Mouse (Mus musculus): Measurements from ENCODE around the gene Slpi. TPM values are rescaled to one million over a fixed set of nuclear protein-coding genes. Genes with fewer than 3 reads are reported as not detected.

Gene Slpi
- total and polyA plus RNA-seq, 2 experiments from 2014 or later: 0.71 TPM; not detected in 1

GRCm38 (mm10) chr2:164426952-164427351, 38.1 kb upstream of the Slpi start:
- Histone ChIP-seq H3K4me3 (ENCODE audit: low read depth, low read length) (no peak overlapping the region), H3K36me3 (ENCODE audit: insufficient read depth) (no peaks in the 10 kb centered on the region), H3K4me1 (ENCODE audit: insufficient read depth) (no peaks in the 10 kb centered on the region), H3K9me3 (ENCODE audit: low read length) (no peaks in the 10 kb centered on the region), H3K9ac (no peak overlapping the region), H3K27ac (ENCODE audit: low read depth, low read length) (no peak overlapping the region), H3K27me3 (ENCODE audit: insufficient read depth, low read length) (no peaks in the 10 kb centered on the region), H3K4me2 (ENCODE audit: low read depth) (no peak overlapping the region)
- 84% methylated on average over 5 of the region's 5 CpGs for WGBS
- no peak for ATAC-seq
- DNase-seq: no peak
- TF ChIP-seq CTCF (IDR thresholded peaks at IDR 0.05; ENCODE audit: low read depth): no peak

GRCm38 (mm10) chr2:164426121-164426520, 37.2 kb upstream of the Slpi start:
- Histone ChIP-seq H3K9me3 (ENCODE audit: low read length) (no peaks in the 10 kb centered on the region), H3K27ac (ENCODE audit: low read depth, low read length) (no peak overlapping the region), H3K4me1 (ENCODE audit: insufficient read depth) (no peaks in the 10 kb centered on the region), H3K36me3 (ENCODE audit: insufficient read depth) (no peaks in the 10 kb centered on the region), H3K9ac (no peak overlapping the region), H3K4me3 (ENCODE audit: low read depth, low read length) (no peak overlapping the region), H3K27me3 (ENCODE audit: insufficient read depth, low read length) (no peaks in the 10 kb centered on the region), H3K4me2 (ENCODE audit: low read depth) (no peak overlapping the region)
- DNase-seq: no peak
- no peak for ATAC-seq
- WGBS: 36% methylated on average over 12 of the region's 12 CpGs
- TF ChIP-seq CTCF (IDR thresholded peaks at IDR 0.05; ENCODE audit: low read depth): no peak

- WGBS: 74% methylated on average over 5 of the region's 5 CpGs
Measured at GRCm38 (mm10) chr2:164425401-164425800, 36.5 kb upstream of the Slpi start.

GRCm38 (mm10) chr2:164424406-164424805, 35.5 kb upstream of the Slpi start:
- H3K27me3 ChIP-seq (ENCODE audit: insufficient read depth, low read length): no peaks in the 10 kb centered on the region
- no peak overlapping the region for H3K27ac ChIP-seq (ENCODE audit: low read depth, low read length)
- H3K9ac ChIP-seq: no peak overlapping the region
- TF ChIP-seq CTCF (IDR thresholded peaks at IDR 0.05; ENCODE audit: low read depth): no peak
- H3K4me3 ChIP-seq (ENCODE audit: low read depth, low read length): no peak overlapping the region
- ATAC-seq (no peak), DNase-seq (no peak)
- 89% methylated on average over 8 of the region's 8 CpGs for WGBS
- H3K4me2 ChIP-seq (ENCODE audit: low read depth): no peak overlapping the region
- no peaks in the 10 kb centered on the region for H3K4me1 ChIP-seq (ENCODE audit: insufficient read depth)
- H3K9me3 ChIP-seq (ENCODE audit: low read length): no peaks in the 10 kb centered on the region
- no peaks in the 10 kb centered on the region for H3K36me3 ChIP-seq (ENCODE audit: insufficient read depth)

More at GRCm38 (mm10) chr2:164425401-164425800, 36.5 kb upstream of the Slpi start:
- DNase-seq (peak; percentile 31), ATAC-seq (no peak)
- no peaks in the 10 kb centered on the region for H3K4me1 ChIP-seq (ENCODE audit: insufficient read depth)
- H3K4me2 ChIP-seq (ENCODE audit: low read depth): no peak overlapping the region
- H3K4me3 ChIP-seq (ENCODE audit: low read depth, low read length): no peak overlapping the region
- TF ChIP-seq CTCF (IDR thresholded peaks at IDR 0.05; ENCODE audit: low read depth): no peak
- H3K9ac ChIP-seq: no peak overlapping the region
- H3K27ac ChIP-seq (ENCODE audit: low read depth, low read length): no peak overlapping the region
- no peaks in the 10 kb centered on the region for H3K27me3 ChIP-seq (ENCODE audit: insufficient read depth, low read length)
- H3K9me3 ChIP-seq (ENCODE audit: low read length): no peaks in the 10 kb centered on the region
- no peaks in the 10 kb centered on the region for H3K36me3 ChIP-seq (ENCODE audit: insufficient read depth)

- H3K4me1 ChIP-seq (ENCODE audit: insufficient read depth): no peaks in the 10 kb centered on the region
- no peaks in the 10 kb centered on the region for H3K9me3 ChIP-seq (ENCODE audit: low read length)
Measured at GRCm38 (mm10) chr2:164423464-164423863, 34.6 kb upstream of the Slpi start.

GRCm38 (mm10) chr2:164422675-164423393, 33.9 kb upstream of the Slpi start:
- H3K36me3 ChIP-seq (ENCODE audit: insufficient read depth): no peaks in the 10 kb centered on the region
- H3K27ac ChIP-seq (ENCODE audit: low read depth, low read length): no peak overlapping the region
- no peak overlapping the region for H3K9ac ChIP-seq
- no peaks in the 10 kb centered on the region for H3K27me3 ChIP-seq (ENCODE audit: insufficient read depth, low read length)
- 90% methylated on average over 15 of the region's 15 CpGs for WGBS
- no peaks in the 10 kb centered on the region for H3K9me3 ChIP-seq (ENCODE audit: low read length)
- H3K4me1 ChIP-seq (ENCODE audit: insufficient read depth): no peaks in the 10 kb centered on the region
- no peak overlapping the region for H3K4me2 ChIP-seq (ENCODE audit: low read depth)
- TF ChIP-seq CTCF (IDR thresholded peaks at IDR 0.05; ENCODE audit: low read depth): no peak
- ATAC-seq: no peak
- H3K4me3 ChIP-seq (ENCODE audit: low read depth, low read length): no peak overlapping the region
- no peak for DNase-seq

More at GRCm38 (mm10) chr2:164423464-164423863, 34.6 kb upstream of the Slpi start:
- WGBS: 91% methylated on average over 11 of the region's 11 CpGs
- no peak for TF ChIP-seq CTCF (IDR thresholded peaks at IDR 0.05; ENCODE audit: low read depth)
- no peak overlapping the region for H3K4me2 ChIP-seq (ENCODE audit: low read depth)
- no peaks in the 10 kb centered on the region for H3K36me3 ChIP-seq (ENCODE audit: insufficient read depth)
- no peak for ATAC-seq
- no peak overlapping the region for H3K4me3 ChIP-seq (ENCODE audit: low read depth, low read length)
- no peak overlapping the region for H3K9ac ChIP-seq
- no peaks in the 10 kb centered on the region for H3K27me3 ChIP-seq (ENCODE audit: insufficient read depth, low read length)
- no peak overlapping the region for H3K27ac ChIP-seq (ENCODE audit: low read depth, low read length)
- DNase-seq: no peak

- DNase-seq (no peak), ATAC-seq (no peak)
- 90% methylated on average over 8 of the region's 8 CpGs for WGBS
- Histone ChIP-seq H3K36me3 (ENCODE audit: insufficient read depth) (no peaks in the 10 kb centered on the region), H3K4me1 (ENCODE audit: insufficient read depth) (no peaks in the 10 kb centered on the region), H3K4me3 (ENCODE audit: low read depth, low read length) (no peak overlapping the region), H3K9ac (no peak overlapping the region), H3K27me3 (ENCODE audit: insufficient read depth, low read length) (no peaks in the 10 kb centered on the region), H3K27ac (ENCODE audit: low read depth, low read length) (no peak overlapping the region), H3K4me2 (ENCODE audit: low read depth) (no peak overlapping the region), H3K9me3 (ENCODE audit: low read length) (no peaks in the 10 kb centered on the region)
- no peak for TF ChIP-seq CTCF (IDR thresholded peaks at IDR 0.05; ENCODE audit: low read depth)
Measured at GRCm38 (mm10) chr2:164421979-164422378, 33.1 kb upstream of the Slpi start.

Measured in forebrain, postnatal 0 days (tissue).